Mouse (Mus musculus): ENCODE measurements at regions not wholly inside any gene's neighbourhood (a gene's known extent, or its start where the extent isn't known, plus 50 kb on each side); places are given as distances from the start of the nearest gene placed in this dataset.

DNA sequence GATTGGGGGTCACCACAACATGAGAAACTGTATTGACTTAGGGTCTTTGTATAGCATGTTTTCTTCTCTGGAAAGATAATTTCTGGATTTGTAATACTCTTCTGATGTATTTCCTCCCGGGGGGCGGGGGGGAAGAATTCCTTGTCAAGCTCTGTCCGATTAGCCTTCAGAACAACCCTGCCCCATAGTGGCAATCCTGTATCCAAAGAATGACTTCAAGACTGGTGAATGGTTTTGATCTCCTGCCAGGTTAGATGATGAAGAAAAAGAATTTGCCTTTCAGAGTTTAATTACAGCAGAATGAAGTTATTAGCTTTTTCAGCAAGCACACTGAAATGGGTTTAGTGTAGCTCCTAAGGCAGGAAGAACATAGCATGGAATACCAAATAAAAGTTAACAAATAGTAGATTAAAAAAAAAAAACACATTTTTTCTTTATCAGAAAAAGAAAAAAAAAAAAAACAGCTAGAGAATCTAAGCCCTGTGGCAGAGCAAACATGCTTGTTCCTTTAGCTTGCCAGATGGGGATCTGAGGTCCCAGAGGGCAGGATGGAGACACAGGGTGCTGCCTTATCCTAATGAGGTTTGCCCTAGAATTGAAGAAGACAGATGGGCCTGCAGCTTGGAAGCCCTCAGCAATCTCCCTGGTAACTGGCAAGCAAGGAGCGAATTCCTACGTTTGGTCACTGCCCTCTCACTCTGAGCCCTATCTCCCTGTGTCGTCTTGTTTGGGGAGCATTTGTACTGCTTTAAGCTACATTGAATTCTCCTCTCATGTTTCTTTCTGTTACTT lies 280.9 kb upstream of the Gm9972 start:
- ATAC-seq (ENCODE audit: insufficient number of reproducible peaks, insufficient read depth, low FRiP score, low TSS enrichment) = no peak
- WGBS = 71% methylated on average over 6 of the region's 6 CpGs
- Histone ChIP-seq H3K27me3 (no peaks in the 10 kb centered on the region), H3K4me1 (no peaks in the 10 kb centered on the region), H3K9me3 (no peaks in the 10 kb centered on the region), H3K4me3 (no peak overlapping the region), H3K9ac (no peak overlapping the region), H3K36me3 (no peaks in the 10 kb centered on the region), H3K27ac (no peak overlapping the region), H3K4me2 (replicated peaks) (no peak overlapping the region)

DNA sequence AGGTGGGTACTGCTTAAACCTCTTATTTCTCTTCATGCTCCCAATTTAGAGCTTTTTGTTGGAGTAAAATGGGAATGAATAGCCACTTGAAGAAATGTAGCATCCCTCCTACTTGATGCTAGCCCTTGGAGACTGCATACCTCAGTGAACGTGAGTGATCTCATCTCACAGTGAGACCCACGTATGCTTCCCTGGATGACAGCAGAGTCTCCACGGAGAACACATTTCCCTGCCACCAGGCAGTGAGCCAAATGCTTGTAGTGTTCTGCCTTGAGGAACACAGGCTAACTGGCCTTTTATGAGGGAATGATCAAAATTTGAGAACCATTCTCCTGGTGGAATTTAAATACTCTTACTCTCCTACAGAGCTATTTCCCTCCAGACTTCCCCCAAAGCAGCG lies 280.1 kb upstream of the Gm9972 start:
- Histone ChIP-seq H3K9ac (no peak overlapping the region), H3K27me3 (no peaks in the 10 kb centered on the region), H3K4me3 (no peak overlapping the region), H3K36me3 (no peaks in the 10 kb centered on the region), H3K4me2 (replicated peaks) (no peak overlapping the region), H3K27ac (no peak overlapping the region), H3K4me1 (no peaks in the 10 kb centered on the region), H3K9me3 (no peaks in the 10 kb centered on the region)
- no peak for ATAC-seq (ENCODE audit: insufficient number of reproducible peaks, insufficient read depth, low FRiP score, low TSS enrichment)
- WGBS = 71% methylated on average over 4 of the region's 4 CpGs

DNA sequence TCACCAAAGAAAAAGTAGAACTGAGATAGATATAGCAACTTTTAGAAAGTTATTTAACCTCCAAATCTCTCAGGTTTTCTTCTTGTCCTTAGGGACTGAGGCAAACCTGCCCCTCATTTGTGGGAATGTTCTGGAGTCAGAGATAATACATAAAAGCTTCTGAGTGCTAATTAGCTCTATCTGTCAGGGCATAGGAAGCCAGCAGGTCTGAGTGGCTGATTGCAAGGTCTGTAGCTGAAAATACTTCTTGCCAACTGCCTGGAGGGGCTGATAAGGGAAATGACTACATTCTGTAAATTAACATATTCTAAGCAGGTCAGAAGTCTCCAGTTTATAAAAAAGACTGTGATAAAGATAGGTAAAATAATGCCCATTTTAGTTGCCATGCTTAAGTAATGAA lies 270.3 kb upstream of the Gm9972 start:
- no peak overlapping the region for H3K4me3 ChIP-seq
- no peaks in the 10 kb centered on the region for H3K9me3 ChIP-seq
- no peak overlapping the region for H3K27ac ChIP-seq
- no peaks in the 10 kb centered on the region for H3K36me3 ChIP-seq
- ATAC-seq (ENCODE audit: insufficient number of reproducible peaks, insufficient read depth, low FRiP score, low TSS enrichment) = no peak
- H3K27me3 ChIP-seq = no peaks in the 10 kb centered on the region
- no peaks in the 10 kb centered on the region for H3K4me1 ChIP-seq
- H3K4me2 ChIP-seq (replicated peaks) = no peak overlapping the region
- no peak overlapping the region for H3K9ac ChIP-seq

DNA sequence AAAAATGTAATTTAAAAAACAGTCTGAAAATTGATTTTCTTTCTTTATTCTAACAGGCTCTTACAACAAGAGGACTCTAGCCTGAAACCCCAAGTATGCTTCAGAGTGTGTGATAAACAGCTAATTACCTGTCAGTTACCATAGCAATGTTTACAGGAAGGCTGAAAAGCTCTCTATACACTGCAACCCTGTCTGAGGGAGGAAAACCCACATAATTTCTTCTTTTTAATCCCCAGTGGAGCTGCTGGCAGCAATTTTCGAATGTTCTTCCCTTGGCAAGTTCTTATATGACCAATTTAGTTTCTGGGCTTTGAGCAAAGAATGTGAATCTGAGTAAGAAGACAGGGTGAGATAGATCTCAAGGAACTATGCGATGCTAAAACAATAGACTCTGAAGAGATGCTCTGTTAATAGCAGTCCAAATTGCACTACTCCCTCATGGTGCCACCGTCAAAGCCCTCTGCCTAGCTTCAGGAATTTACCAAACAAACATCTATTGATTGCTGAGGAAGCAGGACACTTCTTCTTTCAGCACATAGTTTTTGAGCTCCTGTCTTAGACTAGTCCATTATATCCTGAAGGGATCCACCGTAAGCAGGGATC lies 260.4 kb upstream of the Gm9972 start:
- H3K27me3 ChIP-seq = no peaks in the 10 kb centered on the region

DNA sequence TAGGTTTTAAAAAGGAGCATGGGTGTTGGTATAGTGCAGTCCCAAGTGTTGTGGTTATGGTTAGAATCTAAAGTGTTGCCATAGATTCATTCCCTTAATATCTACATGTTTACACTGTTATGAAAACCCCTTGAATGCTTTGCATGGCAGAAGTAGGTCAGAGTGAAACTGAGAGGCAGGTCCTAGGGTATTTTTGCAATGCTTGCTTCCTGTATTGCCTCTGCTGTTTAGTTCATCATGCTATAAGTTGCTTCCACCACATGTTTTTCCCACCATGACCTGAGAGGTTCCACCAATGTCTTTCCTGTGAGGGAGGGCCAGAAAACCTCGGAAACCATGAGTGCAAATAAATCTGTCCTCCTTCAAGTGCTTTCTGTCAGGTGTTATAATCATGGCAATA lies 224.1 kb upstream of the Gm9972 start:
- no peak for ATAC-seq (ENCODE audit: insufficient number of reproducible peaks, insufficient read depth, low FRiP score, low TSS enrichment)
- no peaks in the 10 kb centered on the region for H3K4me1 ChIP-seq
- H3K9ac ChIP-seq = no peak overlapping the region
- no peaks in the 10 kb centered on the region for H3K27me3 ChIP-seq
- WGBS = 80% methylated on average over 1 of the region's 1 CpGs
- H3K9me3 ChIP-seq = no peaks in the 10 kb centered on the region
- H3K27ac ChIP-seq = no peak overlapping the region
- H3K4me3 ChIP-seq = no peak overlapping the region
- no peak overlapping the region for H3K4me2 ChIP-seq (replicated peaks)
- H3K36me3 ChIP-seq = no peaks in the 10 kb centered on the region

More for the DNA sequence above, 260.4 kb upstream of the Gm9972 start:
- H3K4me2 ChIP-seq (replicated peaks) = no peak overlapping the region
- H3K27ac ChIP-seq = no peak overlapping the region
- H3K36me3 ChIP-seq = no peaks in the 10 kb centered on the region
- no peaks in the 10 kb centered on the region for H3K4me1 ChIP-seq
- ATAC-seq (ENCODE audit: insufficient number of reproducible peaks, insufficient read depth, low FRiP score, low TSS enrichment) = no peak
- H3K4me3 ChIP-seq = no peak overlapping the region
- no peaks in the 10 kb centered on the region for H3K9me3 ChIP-seq
- WGBS = 57% methylated on average over 4 of the region's 4 CpGs
- no peak overlapping the region for H3K9ac ChIP-seq

DNA sequence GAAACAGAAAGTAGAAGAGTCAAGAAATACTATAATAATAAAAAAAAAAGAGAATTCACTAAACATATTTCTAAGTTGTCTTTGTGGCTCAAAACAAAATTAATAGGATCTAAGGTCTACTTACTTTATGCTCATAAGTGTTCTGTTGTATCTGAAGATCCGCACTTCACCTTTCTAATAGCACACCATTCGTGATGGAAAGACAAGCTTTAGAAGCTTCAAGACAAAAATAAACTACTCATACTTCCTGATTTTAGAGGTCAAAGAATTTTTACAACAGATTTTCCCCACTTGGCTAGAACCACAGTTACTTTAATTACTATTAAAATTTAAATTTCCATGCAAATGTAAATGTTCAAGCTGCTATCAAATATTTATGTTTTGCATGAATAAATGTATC lies 219.8 kb upstream of the Gm9972 start:
- Histone ChIP-seq H3K9ac (no peak overlapping the region), H3K4me2 (replicated peaks) (no peak overlapping the region), H3K4me1 (no peaks in the 10 kb centered on the region), H3K4me3 (no peak overlapping the region), H3K9me3 (no peaks in the 10 kb centered on the region), H3K27ac (no peak overlapping the region), H3K27me3 (no peaks in the 10 kb centered on the region), H3K36me3 (no peaks in the 10 kb centered on the region)
- 88% methylated on average over 2 of the region's 2 CpGs for WGBS
- ATAC-seq (ENCODE audit: insufficient number of reproducible peaks, insufficient read depth, low FRiP score, low TSS enrichment) = no peak

DNA sequence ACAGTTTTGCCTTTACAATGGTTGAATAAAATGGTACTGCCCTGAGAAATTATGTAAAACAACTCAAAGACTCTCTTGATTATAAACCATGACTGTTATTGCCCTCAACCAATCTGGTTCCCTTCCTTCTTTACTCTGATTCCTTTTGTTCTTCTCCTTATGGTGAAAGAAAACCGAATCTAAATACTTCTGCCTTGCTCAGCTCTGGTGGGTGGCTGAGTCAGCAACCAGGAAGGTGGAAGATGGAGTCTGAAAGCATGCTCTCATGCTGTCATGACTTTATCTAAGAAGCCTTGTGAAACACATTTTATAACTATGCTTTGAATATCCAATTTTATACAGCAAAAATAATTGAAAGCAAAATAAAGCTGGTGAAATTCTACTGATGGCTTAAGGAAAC lies 212.7 kb upstream of the Gm9972 start:
- ATAC-seq (ENCODE audit: insufficient number of reproducible peaks, insufficient read depth, low FRiP score, low TSS enrichment) = no peak
- WGBS = 61% methylated on average over 1 of the region's 1 CpGs
- H3K27ac ChIP-seq = no peak overlapping the region
- no peaks in the 10 kb centered on the region for H3K36me3 ChIP-seq
- H3K4me1 ChIP-seq = no peaks in the 10 kb centered on the region
- no peak overlapping the region for H3K9ac ChIP-seq
- H3K4me3 ChIP-seq = no peak overlapping the region
- no peaks in the 10 kb centered on the region for H3K27me3 ChIP-seq
- H3K4me2 ChIP-seq (replicated peaks) = no peak overlapping the region
- no peaks in the 10 kb centered on the region for H3K9me3 ChIP-seq

DNA sequence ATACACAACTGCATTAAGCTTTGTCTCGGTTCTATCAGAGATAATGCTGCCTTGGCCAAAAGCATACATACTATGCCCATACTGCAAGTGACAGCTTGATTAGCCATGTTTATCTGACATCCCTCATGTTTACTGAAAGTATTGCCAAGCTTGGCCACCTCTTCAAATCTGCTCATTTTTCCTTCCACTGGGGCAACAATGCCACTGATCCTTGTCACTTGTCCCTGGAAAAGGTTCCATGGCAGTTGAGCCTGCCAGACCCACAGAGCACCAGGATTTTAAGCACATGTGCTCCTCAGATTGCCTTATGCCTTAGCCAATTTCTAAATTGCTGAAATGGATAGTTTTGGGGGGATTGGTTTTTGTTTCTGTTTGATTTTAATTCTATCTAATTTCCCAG lies 189.8 kb upstream of the Gm9972 start:
- Histone ChIP-seq H3K9ac (no peak overlapping the region), H3K36me3 (no peaks in the 10 kb centered on the region), H3K4me2 (replicated peaks) (no peak overlapping the region), H3K27me3 (no peaks in the 10 kb centered on the region), H3K27ac (no peak overlapping the region), H3K9me3 (no peaks in the 10 kb centered on the region), H3K4me3 (no peak overlapping the region), H3K4me1 (no peaks in the 10 kb centered on the region)
- WGBS = 87% methylated on average over 1 of the region's 1 CpGs
- no peak for ATAC-seq (ENCODE audit: insufficient number of reproducible peaks, insufficient read depth, low FRiP score, low TSS enrichment)

DNA sequence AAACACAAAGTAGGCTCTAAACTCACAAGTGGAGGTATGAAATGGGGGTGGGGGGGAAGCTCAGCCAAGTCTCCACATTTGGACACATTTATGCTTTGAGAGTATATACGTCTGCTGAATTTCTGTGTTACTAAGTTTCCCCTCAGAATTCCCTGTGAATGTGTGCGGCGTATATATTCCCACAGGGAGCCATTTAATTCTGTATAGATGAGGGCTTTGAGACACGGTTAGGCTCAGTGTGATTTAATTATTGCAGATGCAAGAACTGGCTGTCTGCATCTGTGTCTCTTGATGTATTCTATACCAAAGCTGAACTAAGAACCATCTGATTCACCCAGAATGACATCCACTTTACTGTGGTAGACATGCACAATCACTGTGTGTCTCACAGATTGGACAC lies 181.1 kb upstream of the Gm9972 start:
- no peaks in the 10 kb centered on the region for H3K27me3 ChIP-seq
- 81% methylated on average over 4 of the region's 4 CpGs for WGBS
- no peaks in the 10 kb centered on the region for H3K4me1 ChIP-seq
- no peak overlapping the region for H3K4me2 ChIP-seq (replicated peaks)
- no peak overlapping the region for H3K9ac ChIP-seq
- no peak for ATAC-seq (ENCODE audit: insufficient number of reproducible peaks, insufficient read depth, low FRiP score, low TSS enrichment)
- H3K4me3 ChIP-seq = no peak overlapping the region
- H3K27ac ChIP-seq = no peak overlapping the region
- no peaks in the 10 kb centered on the region for H3K36me3 ChIP-seq
- H3K9me3 ChIP-seq = no peaks in the 10 kb centered on the region

DNA sequence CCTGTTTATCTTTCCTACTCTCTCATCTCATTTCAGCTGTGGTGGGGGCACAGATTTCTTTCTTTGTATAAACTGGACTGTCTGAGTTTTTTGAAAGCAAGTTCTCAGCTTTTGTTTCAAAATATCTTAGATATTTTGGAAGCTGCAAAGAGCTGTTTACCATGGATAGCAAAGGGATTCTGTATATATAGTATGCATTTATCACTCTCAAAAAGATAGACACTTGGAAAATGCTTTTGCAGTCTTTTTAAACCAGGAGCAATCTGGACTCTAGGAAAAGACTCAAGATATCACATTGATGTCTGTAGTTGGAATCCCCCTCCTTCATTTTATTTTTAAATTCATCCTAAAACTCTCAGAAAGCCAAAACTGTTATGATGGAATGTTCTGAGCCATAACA lies 177.9 kb upstream of the Gm9972 start:
- H3K9ac ChIP-seq = no peak overlapping the region
- ATAC-seq (ENCODE audit: insufficient number of reproducible peaks, insufficient read depth, low FRiP score, low TSS enrichment) = no peak
- no peak overlapping the region for H3K4me3 ChIP-seq
- no peak overlapping the region for H3K27ac ChIP-seq
- no peaks in the 10 kb centered on the region for H3K27me3 ChIP-seq
- H3K4me2 ChIP-seq (replicated peaks) = no peak overlapping the region
- no peaks in the 10 kb centered on the region for H3K4me1 ChIP-seq
- no peaks in the 10 kb centered on the region for H3K9me3 ChIP-seq
- H3K36me3 ChIP-seq = no peaks in the 10 kb centered on the region

DNA sequence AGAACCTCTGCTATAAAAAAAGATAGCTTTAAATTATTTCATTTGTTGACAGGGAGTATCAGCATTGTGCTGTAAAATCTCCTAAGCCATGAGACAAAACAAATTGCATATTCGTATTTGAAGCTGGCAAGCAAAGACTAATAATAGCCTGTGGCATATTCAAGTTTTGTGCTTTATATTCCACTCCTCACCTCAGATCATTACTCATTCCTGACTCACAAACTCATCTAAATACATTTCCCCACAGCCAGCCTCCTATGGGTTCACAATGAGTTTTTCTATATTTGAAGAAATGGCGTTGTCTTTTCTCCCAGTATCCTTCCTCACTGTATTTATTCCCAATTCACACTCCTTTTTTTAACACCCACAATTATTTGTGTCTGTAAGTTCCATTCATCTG lies 161.5 kb upstream of the Gm9972 start:
- Histone ChIP-seq H3K4me1 (no peaks in the 10 kb centered on the region), H3K36me3 (no peaks in the 10 kb centered on the region), H3K9ac (no peak overlapping the region), H3K4me2 (replicated peaks) (no peak overlapping the region), H3K9me3 (no peaks in the 10 kb centered on the region), H3K27ac (no peak overlapping the region), H3K27me3 (no peaks in the 10 kb centered on the region), H3K4me3 (no peak overlapping the region)
- 77% methylated on average over 2 of the region's 2 CpGs for WGBS
- no peak for ATAC-seq (ENCODE audit: insufficient number of reproducible peaks, insufficient read depth, low FRiP score, low TSS enrichment)

DNA sequence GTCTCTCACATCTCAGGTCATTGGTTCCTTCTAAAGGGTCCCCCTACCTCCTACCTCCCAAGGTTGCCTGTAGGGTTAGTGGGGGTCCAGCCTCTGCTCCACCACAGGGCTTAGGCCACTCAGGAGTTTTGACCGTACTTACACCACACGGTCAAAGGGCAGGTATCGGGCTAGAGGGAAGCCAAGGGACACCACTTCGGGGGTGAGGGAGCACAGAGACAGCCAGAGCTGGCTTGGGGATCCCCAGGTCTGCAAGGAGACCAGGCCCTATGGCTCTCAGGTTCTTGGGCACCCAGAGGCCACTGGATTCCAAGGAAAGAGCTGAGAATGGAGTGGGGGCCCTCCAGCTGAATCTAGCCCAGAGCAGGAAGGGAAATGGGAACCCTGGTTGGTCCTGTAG lies 135.5 kb upstream of the Gm9972 start:
- Histone ChIP-seq H3K4me3 (no peak overlapping the region), H3K27me3 (no peaks in the 10 kb centered on the region), H3K9ac (no peak overlapping the region), H3K4me1 (no peaks in the 10 kb centered on the region), H3K36me3 (no peaks in the 10 kb centered on the region), H3K9me3 (no peaks in the 10 kb centered on the region), H3K4me2 (replicated peaks) (no peak overlapping the region), H3K27ac (no peak overlapping the region)
- no peak for ATAC-seq (ENCODE audit: insufficient number of reproducible peaks, insufficient read depth, low FRiP score, low TSS enrichment)
- 91% methylated on average over 4 of the region's 4 CpGs for WGBS
